Mouse (Mus musculus) midbrain, embryonic 14.5 days (tissue): Measurements from ENCODE around the gene Prune1. TPM values are rescaled to one million over a fixed set of nuclear protein-coding genes. Genes with fewer than 3 reads are reported as not detected.
A peak's percentile ranks its signal among the peaks of the same experiment; 100 is the strongest.
"Not testable (repeated sequence)": the region's sequence is repeated elsewhere in the genome, so short reads cannot be mapped to it uniquely, and the experiment has no call there.

Source experiments
- ATAC-seq: fragments of 200-750 bp; cut with Nextera tagmentation; 2 replicates; pipeline ENCODE4 v1.8.0; 2017; ENCODE audit warnings: moderate number of reproducible peaks, moderate library complexity; ENCODE audit not compliant: low FRiP score, low TSS enrichment
- DNase-seq: peaks from one replicate; pipeline ENCODE4 v3.0.0-alpha.2; 2015
- H3K27ac ChIP-seq: fragments of 300-500 bp; sonication (generic); replicated peaks from 2 replicates; pipeline ENCODE4 v1.5.1; 2014; ENCODE audit warnings: mild to moderate bottlenecking, low read depth, low read length, moderate library complexity
- H3K27me3 ChIP-seq: fragments of 300-500 bp; sonication (generic); 2 replicates; pipeline ENCODE4 v1.6.1; 2014; ENCODE audit warnings: low read length, control low read depth, mixed read lengths; ENCODE audit not compliant: control insufficient read depth, insufficient read depth
- H3K36me3 ChIP-seq: fragments of 300-500 bp; sonication (generic); 2 replicates; pipeline ENCODE4 v1.6.1; 2014; ENCODE audit warnings: low read length, control low read depth; ENCODE audit not compliant: control insufficient read depth, insufficient read depth
- H3K4me1 ChIP-seq: fragments of 300-500 bp; sonication (generic); 2 replicates; pipeline ENCODE4 v1.6.1; 2014; ENCODE audit warnings: mild to moderate bottlenecking, antibody characterized with exemption, low read length, control low read depth; ENCODE audit not compliant: control insufficient read depth, insufficient read depth
- H3K4me2 ChIP-seq: fragments of 300-500 bp; sonication (generic); 2 replicates; pipeline ENCODE4 v1.6.1; 2014; ENCODE audit warnings: mild to moderate bottlenecking, low read length, moderate library complexity
- H3K4me3 ChIP-seq: fragments of 300-500 bp; sonication (generic); replicated peaks from 2 replicates; pipeline ENCODE4 v1.5.1; 2014; ENCODE audit warnings: low read depth, low read length
- H3K9ac ChIP-seq: fragments of 300-500 bp; sonication (generic); replicated peaks from 2 replicates; pipeline ENCODE4 v1.6.1; 2014; ENCODE audit warnings: mild to moderate bottlenecking, low read length, moderate library complexity
- H3K9me3 ChIP-seq: fragments of 300-500 bp; sonication (generic); 2 replicates; pipeline ENCODE4 v1.6.1; 2016; ENCODE audit warnings: low read length, control low read depth, mixed read lengths; ENCODE audit not compliant: control insufficient read depth
- WGBS: fragments of 180-500 bp; shearing (Covaris S2); extraction: QIAGEN DNeasy Blood & Tissue Kit; methylation state at CpG from one replicate; pipeline ENCODE4 v1.1.7; 2014; 5-methylcytosine and 5-hydroxymethylcytosine counted together
- polyA plus RNA-seq: library from polyadenylated mRNA; unstranded; fragments of >200 nt; fragmentation: Nextera tagmentation; extraction: Ambion mirVana; gene quantifications from 2 replicates; pipeline ENCODE4 v1.2.1, GENCODE M21; 2014

Prune1 gene
- polyA plus RNA-seq, 1 experiment from 2014 or later = 59.4 TPM

DNA sequence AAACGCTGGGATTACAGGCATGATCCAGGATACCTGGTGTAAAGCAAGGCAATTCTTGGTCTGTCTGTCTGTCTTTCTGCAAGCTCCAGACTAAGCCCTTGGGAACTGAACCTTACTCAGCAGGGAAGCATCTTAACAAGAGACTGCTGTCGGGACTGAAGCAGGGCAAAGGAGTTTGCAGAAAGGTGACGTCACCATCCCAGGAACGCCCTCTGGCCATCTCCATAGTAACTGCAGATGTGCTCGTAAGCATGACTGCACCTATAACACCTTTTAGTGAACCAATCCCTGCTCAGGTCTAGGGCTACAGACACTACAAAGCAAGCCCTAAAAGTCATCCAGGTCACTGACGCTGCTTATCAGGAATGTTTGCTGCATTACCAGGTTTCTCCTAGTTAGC, 57.6 kb downstream of the Prune1 start:
- H3K4me3 ChIP-seq = no peak overlapping the region
- H3K27me3 ChIP-seq = no peaks in the 10 kb centered on the region
- ATAC-seq = no peak
- H3K9ac ChIP-seq = no peak overlapping the region
- peak overlapping the region; percentile 38 for H3K4me2 ChIP-seq
- H3K9me3 ChIP-seq = no peaks in the 10 kb centered on the region
- no peak overlapping the region for H3K27ac ChIP-seq
- 19% methylated on average over 6 of the region's 6 CpGs for WGBS
- DNase-seq = peak; percentile 57
- peaks cover 59% of the 10 kb centered on the region for H3K36me3 ChIP-seq
- H3K4me1 ChIP-seq = peaks cover 28% of the 10 kb centered on the region

DNA sequence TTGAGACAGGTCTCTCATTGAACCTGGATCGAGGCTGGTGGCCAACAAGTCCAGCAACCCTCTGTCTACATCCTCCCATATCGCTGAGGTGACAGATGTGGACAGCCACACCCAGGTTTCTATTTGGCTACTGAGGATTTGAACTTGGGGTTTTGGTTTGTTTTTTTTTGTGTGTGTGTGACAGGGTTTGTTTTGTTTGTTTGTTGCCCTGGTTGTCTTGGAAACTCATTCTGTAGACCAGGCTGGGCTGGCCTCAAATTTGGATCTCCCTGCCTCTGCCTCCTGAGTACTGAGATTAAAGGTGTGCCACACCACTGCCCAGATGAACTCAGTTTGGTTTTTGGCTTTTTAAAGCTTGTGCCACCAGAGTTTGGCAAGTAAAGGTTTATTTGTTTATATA, 58.8 kb downstream of the Prune1 start:
- Histone ChIP-seq H3K27ac (no peak overlapping the region), H3K36me3 (peaks cover 69% of the 10 kb centered on the region), H3K4me1 (peaks cover 31% of the 10 kb centered on the region), H3K27me3 (no peaks in the 10 kb centered on the region), H3K9ac (no peak overlapping the region), H3K9me3 (no peaks in the 10 kb centered on the region), H3K4me3 (no peak overlapping the region), H3K4me2 (no peak overlapping the region)
- ATAC-seq (no peak), DNase-seq (no peak)
- 96% methylated on average over 2 of the region's 2 CpGs for WGBS

DNA sequence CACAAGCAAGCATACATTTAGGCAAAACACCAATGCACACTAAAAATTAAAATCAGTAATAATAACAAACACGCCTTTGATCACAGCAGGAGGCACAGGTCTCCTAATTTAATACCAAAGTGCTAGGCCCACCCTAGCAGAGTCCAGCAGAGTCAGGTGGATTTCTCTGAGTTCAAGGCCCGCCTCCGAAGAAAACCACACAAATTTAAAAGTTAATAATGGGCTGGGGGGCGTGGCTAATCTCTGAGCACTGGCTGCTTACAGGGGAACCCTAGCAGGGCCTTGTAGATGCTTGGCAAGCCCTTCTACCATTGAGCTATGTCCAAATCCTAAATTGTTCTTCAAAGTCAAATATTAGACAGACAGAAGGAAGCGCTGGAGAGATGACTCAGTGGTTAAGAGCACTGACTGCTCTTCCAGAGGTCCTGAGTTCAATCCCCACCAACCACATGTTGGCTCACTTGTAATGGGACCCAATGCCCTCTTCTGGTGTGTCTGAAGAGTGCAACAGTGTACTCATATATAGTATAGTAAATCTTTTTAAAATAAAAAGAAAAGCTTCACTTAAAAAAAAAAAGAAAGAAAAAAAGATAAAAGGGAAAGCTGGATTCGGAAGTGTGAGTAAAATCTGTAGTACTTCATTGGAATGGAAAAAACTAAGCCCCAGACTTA, 63.3 kb downstream of the Prune1 start:
- no peak for DNase-seq
- H3K9me3 ChIP-seq = no peaks in the 10 kb centered on the region
- peaks cover 13% of the 10 kb centered on the region; the same call in 1 of the 2 replicates for H3K4me1 ChIP-seq
- H3K9ac ChIP-seq = no peak overlapping the region; the same call in 1 of the 2 replicates
- peak overlapping the region; percentile 96 for H3K27ac ChIP-seq
- H3K4me3 ChIP-seq = peak overlapping the region; percentile 73
- WGBS = 76% methylated on average over 6 of the region's 6 CpGs
- no peak for ATAC-seq
- peaks cover 58% of the 10 kb centered on the region for H3K36me3 ChIP-seq
- no peaks in the 10 kb centered on the region for H3K27me3 ChIP-seq
- peak overlapping the region; percentile 65 for H3K4me2 ChIP-seq

DNA sequence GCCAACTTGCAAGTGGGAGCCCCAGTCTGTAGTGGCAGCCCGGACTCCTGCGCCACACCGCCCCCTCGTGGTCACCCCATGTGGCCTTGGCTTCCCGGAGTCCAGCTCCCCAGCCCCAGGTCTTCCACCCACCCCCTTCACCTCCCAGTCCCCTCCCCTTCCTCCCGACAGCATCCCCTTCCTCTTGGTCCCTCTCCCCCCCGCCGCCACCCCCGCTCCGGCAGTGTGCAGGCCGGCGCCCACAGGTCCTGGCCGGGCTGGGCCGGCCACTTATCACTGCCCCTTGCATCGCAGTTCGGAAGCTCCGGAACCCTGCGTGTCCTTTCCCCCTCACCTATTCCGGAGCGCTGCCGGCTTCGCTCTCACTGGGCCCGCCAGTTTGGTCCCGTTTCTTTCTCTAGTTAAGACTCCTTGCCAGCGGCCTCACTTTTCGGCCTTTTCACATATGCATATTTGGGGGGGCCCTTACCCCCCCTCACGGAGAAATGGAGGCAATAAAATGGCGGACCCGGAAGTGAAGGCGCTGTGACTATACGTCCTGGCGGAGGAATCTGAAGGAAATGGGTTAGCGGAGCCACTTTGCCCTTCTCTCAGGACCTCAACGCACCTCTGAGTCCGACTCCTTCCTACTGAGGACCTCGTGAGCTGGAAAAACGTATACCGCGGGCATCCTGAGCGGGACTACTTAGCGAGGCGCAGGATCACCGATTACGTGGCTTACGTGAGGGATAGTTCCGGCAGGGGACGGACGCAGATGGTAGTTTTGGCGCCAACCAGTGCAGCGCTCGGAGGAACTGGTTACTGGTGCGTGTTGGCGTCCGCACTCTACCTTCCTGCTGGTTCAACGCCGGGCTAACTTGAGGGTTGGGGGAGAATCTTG, 64.4 kb downstream of the Prune1 start, which contains the start of gene Gabpb2:
Gene Gabpb2, minus strand, starts transcription at position 662 of the 880 bp plus-strand sequence.
- under 1% methylated on average over 56 of the region's 56 CpGs for WGBS
- Histone ChIP-seq H3K4me1 (peaks cover 13% of the 10 kb centered on the region; the same call in 1 of the 2 replicates), H3K27ac (peak within 1 kb of the TSS; percentile 96), H3K27me3 (no peaks in the 10 kb centered on the region), H3K4me3 (peak within 1 kb of the TSS; percentile 73), H3K4me2 (peak within 1 kb of the TSS; percentile 65), H3K36me3 (peaks cover 47% of the 10 kb centered on the region), H3K9me3 (no peaks in the 10 kb centered on the region), H3K9ac (peak within 1 kb of the TSS; percentile 78)
- DNase-seq (peak; percentile 92), ATAC-seq (peak; percentile 89)

DNA sequence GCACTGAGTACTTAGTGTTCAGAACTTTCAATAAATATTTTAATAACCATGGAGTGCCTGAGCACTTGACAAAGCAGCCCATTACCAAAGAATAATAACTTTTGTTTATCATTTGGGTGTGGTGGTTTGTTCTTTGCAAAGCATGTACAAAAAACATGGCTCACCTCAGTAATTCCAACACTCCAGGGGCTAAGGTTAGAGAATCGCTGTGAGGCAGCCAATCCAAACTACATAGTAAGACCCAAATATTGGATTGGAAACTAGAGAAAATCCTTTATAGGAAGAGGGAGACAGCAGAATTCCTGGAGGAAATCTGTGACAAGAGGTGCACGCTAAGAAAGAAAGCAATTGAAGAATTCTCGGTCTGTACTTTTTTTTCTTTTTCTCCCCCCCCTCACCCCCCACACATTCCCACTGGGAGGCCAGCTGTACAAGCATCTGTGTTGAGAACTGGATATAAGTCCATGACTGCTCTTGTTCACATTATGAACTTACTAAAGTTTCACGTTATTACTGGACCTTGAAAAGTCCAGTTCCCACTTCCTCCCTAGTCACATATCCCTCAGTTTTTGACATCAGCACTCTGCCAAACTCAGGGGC, 65.1 kb downstream of the Prune1 start:
- no peaks in the 10 kb centered on the region for H3K27me3 ChIP-seq
- ATAC-seq = no peak
- 25% methylated on average over 4 of the region's 4 CpGs for WGBS
- peak overlapping the region; percentile 78; the same call in 1 of the 2 replicates for H3K9ac ChIP-seq
- H3K9me3 ChIP-seq = no peaks in the 10 kb centered on the region
- H3K4me2 ChIP-seq = peak overlapping the region; percentile 65
- peak overlapping the region; percentile 96 for H3K27ac ChIP-seq
- no peak for DNase-seq
- H3K36me3 ChIP-seq = peaks cover 43% of the 10 kb centered on the region
- H3K4me3 ChIP-seq = peak overlapping the region; percentile 73
- peaks cover 13% of the 10 kb centered on the region; the same call in 1 of the 2 replicates for H3K4me1 ChIP-seq

DNA sequence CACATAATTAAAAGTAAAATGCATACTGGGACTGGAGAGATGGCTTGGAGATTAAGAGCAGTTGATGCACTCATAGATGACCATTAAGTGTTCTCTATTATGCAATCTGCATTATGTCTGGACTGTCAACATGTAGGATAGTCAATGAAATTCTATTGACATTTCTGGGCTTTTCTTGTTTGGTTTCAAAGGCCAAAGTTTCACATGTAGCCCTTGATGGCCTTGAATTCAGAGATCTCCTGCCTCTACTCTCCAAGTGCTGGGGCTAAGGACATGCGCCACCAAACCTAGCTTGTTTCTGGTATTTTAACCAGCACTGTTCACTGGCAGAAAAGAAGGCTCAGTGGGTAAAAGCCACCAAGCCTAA, 68.3 kb downstream of the Prune1 start:
- H3K9ac ChIP-seq = no peak overlapping the region
- 94% methylated on average over 1 of the region's 1 CpGs for WGBS

DNA sequence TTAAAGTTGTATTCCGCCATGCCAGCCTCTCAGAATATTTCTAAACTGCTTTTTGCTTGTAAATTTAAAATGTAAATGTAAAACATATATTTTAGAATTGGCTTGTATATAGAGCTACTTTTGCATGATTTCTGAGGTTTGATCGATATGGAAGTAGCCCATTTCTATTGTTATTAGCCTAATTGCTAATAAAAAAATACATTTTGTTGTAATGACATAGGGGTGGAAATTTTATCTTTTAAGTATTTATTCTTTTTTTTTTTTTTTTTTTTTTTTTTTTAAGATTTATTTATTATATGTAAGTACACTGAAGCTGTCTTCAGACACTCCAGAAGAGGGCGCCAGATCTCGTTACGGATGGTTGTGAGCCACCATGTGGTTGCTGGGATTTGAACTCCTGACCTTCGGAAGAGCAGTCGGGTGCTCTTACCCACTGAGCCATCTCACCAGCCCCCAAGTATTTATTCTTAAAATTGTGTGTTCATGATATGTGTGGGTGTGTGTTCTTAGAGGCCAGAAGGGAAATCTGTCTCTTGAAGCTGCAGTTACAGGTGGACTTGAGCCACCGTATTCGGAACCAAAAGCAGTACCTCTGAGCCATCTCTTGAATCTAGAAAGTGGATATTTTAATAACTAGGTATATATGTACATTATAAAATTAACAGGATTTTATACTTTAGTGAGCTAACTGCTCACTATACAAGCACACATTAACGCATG, 68.8 kb downstream of the Prune1 start:
- H3K9ac ChIP-seq, DNase-seq, ATAC-seq, H3K9me3 ChIP-seq, H3K4me3 ChIP-seq, H3K4me2 ChIP-seq, H3K4me1 ChIP-seq, H3K27ac ChIP-seq, H3K27me3 ChIP-seq: not testable (repeated sequence)
- H3K36me3 ChIP-seq = peaks cover 20% of the 10 kb centered on the region
- 89% methylated on average over 9 of the region's 10 CpGs for WGBS

More for the DNA sequence above, 68.3 kb downstream of the Prune1 start:
- Histone ChIP-seq H3K27me3 (no peaks in the 10 kb centered on the region), H3K36me3 (peaks cover 19% of the 10 kb centered on the region), H3K4me2 (no peak overlapping the region), H3K27ac (no peak overlapping the region), H3K9me3 (no peaks in the 10 kb centered on the region), H3K4me1 (peaks cover 13% of the 10 kb centered on the region; the same call in 1 of the 2 replicates), H3K4me3 (no peak overlapping the region)
- no peak for ATAC-seq
- DNase-seq = no peak

DNA sequence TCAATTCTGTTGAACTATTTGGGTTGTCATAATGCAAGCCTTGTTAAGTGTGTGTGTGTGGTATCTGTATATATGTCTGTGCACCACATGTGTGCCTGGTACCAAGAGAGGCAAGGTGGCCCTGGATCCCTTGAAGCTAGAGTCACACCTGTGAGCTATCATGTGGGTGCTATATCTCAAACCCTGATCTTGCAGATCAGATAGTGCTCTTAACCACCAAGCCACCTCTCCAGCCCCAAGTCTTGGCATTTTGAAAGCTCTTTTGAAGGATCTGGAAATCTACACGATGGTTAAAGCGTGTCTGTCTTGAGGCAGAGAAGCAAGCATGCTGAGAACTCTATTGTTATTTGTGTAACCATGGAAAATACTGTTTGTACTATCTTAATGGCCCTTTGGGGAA, 71.3 kb downstream of the Prune1 start:
- Histone ChIP-seq H3K4me2 (no peak overlapping the region), H3K4me3 (no peak overlapping the region), H3K9ac (no peak overlapping the region), H3K27me3 (no peaks in the 10 kb centered on the region), H3K36me3 (peaks cover 33% of the 10 kb centered on the region), H3K9me3 (no peaks in the 10 kb centered on the region), H3K27ac (no peak overlapping the region), H3K4me1 (no peaks in the 10 kb centered on the region)
- DNase-seq (no peak), ATAC-seq (no peak)
- 52% methylated on average over 2 of the region's 2 CpGs for WGBS
